Mouse (Mus musculus): Measurements from ENCODE around the gene Prdm16. TPM values are rescaled to one million over a fixed set of nuclear protein-coding genes. Genes with fewer than 3 reads are reported as not detected.
A peak's percentile ranks its signal among the peaks of the same experiment; 100 is the strongest.

The Prdm16 gene
- polyA plus RNA-seq, 1 experiment from 2014 or later, result 43.1 TPM

- DNase-seq (ENCODE audit: extremely low spot score, low spot score), result no peak
- Histone ChIP-seq H3K27ac (peak overlapping the region; percentile 79), H3K4me1 (peaks cover 99% of the 10 kb centered on the region), H3K9me3 (no peaks in the 10 kb centered on the region), H3K36me3 (replicated peaks) (peaks cover 6% of the 10 kb centered on the region; the same call in 1 of the 2 replicates), H3K4me3 (no peak overlapping the region), H3K27me3 (ENCODE audit: poor library complexity, severe bottlenecking) (peaks cover 70% of the 10 kb centered on the region)
- WGBS, result 97% methylated on average over 4 of the region's 4 CpGs
Measured at GRCm38 (mm10) chr4:154622521-154622920, 14.2 kb downstream of the Prdm16 start.

- Histone ChIP-seq H3K36me3 (replicated peaks) (peaks cover 58% of the 10 kb centered on the region), H3K4me1 (peaks cover 31% of the 10 kb centered on the region), H3K4me3 (no peak overlapping the region), H3K27me3 (ENCODE audit: poor library complexity, severe bottlenecking) (peaks cover 12% of the 10 kb centered on the region; the same call in 1 of the 2 replicates), H3K9me3 (peaks cover 8% of the 10 kb centered on the region), H3K27ac (peak overlapping the region; percentile 13)
- DNase-seq (ENCODE audit: extremely low spot score, low spot score), result no peak
- WGBS, result 82% methylated on average over 10 of the region's 10 CpGs
Measured at GRCm38 (mm10) chr4:154611167-154611566, 25.5 kb downstream of the Prdm16 start.

- WGBS, result 96% methylated on average over 5 of the region's 5 CpGs
- no peak for DNase-seq (ENCODE audit: extremely low spot score, low spot score)
- Histone ChIP-seq H3K27me3 (ENCODE audit: poor library complexity, severe bottlenecking) (peaks cover 27% of the 10 kb centered on the region), H3K4me1 (peaks cover 45% of the 10 kb centered on the region), H3K36me3 (replicated peaks) (peaks cover 41% of the 10 kb centered on the region), H3K27ac (no peak overlapping the region), H3K9me3 (peaks cover 8% of the 10 kb centered on the region), H3K4me3 (no peak overlapping the region)
Measured at GRCm38 (mm10) chr4:154607724-154608123, 28.9 kb downstream of the Prdm16 start.

GRCm38 (mm10) chr4:154604442-154604830 lies 32.2 kb downstream of the Prdm16 start:
- Histone ChIP-seq H3K27ac (peak overlapping the region; percentile 88), H3K4me1 (peaks cover 62% of the 10 kb centered on the region), H3K36me3 (replicated peaks) (peaks cover 31% of the 10 kb centered on the region), H3K27me3 (ENCODE audit: poor library complexity, severe bottlenecking) (peaks cover 33% of the 10 kb centered on the region), H3K4me3 (peak overlapping the region; percentile 15; the same call in 1 of the 2 replicates), H3K9me3 (peaks cover 8% of the 10 kb centered on the region)
- DNase-seq (ENCODE audit: extremely low spot score, low spot score), result no peak
- 62% methylated on average over 7 of the region's 7 CpGs for WGBS

- peaks cover 26% of the 10 kb centered on the region for H3K36me3 ChIP-seq (replicated peaks)
- peak overlapping the region; percentile 15; the same call in 1 of the 2 replicates for H3K4me3 ChIP-seq
- H3K9me3 ChIP-seq, result peaks cover 8% of the 10 kb centered on the region
- H3K27me3 ChIP-seq (ENCODE audit: poor library complexity, severe bottlenecking), result peaks cover 39% of the 10 kb centered on the region
- peak overlapping the region; percentile 88 for H3K27ac ChIP-seq
- WGBS, result 10% methylated on average over 25 of the region's 25 CpGs
- H3K4me1 ChIP-seq, result peaks cover 68% of the 10 kb centered on the region
- DNase-seq (ENCODE audit: extremely low spot score, low spot score), result peak; percentile 70
Measured at GRCm38 (mm10) chr4:154603663-154604441, 32.8 kb downstream of the Prdm16 start.

GRCm38 (mm10) chr4:154602409-154602808 lies 34.3 kb downstream of the Prdm16 start:
- Histone ChIP-seq H3K4me1 (peaks cover 82% of the 10 kb centered on the region), H3K4me3 (no peak overlapping the region), H3K9me3 (no peaks in the 10 kb centered on the region; the same call in 1 of the 2 replicates), H3K27ac (peak overlapping the region; percentile 88), H3K36me3 (replicated peaks) (peaks cover 11% of the 10 kb centered on the region), H3K27me3 (ENCODE audit: poor library complexity, severe bottlenecking) (peaks cover 54% of the 10 kb centered on the region)
- DNase-seq (ENCODE audit: extremely low spot score, low spot score), result no peak
- WGBS, result 86% methylated on average over 10 of the region's 10 CpGs

GRCm38 (mm10) chr4:154601006-154601405 lies 35.7 kb downstream of the Prdm16 start:
- H3K4me1 ChIP-seq, result peaks cover 96% of the 10 kb centered on the region
- peak overlapping the region; percentile 88 for H3K27ac ChIP-seq
- no peaks in the 10 kb centered on the region for H3K9me3 ChIP-seq
- 0 out of 2 replicates have a peak overlapping the region, but pooled peaks have one; percentile 4 for H3K4me3 ChIP-seq
- DNase-seq (ENCODE audit: extremely low spot score, low spot score), result no peak
- H3K27me3 ChIP-seq (ENCODE audit: poor library complexity, severe bottlenecking), result peaks cover 66% of the 10 kb centered on the region
- peaks cover 2% of the 10 kb centered on the region; the same call in 1 of the 2 replicates for H3K36me3 ChIP-seq (replicated peaks)
- 40% methylated on average over 3 of the region's 3 CpGs for WGBS

- H3K4me3 ChIP-seq, result peak overlapping the region; percentile 7; the same call in 1 of the 2 replicates
- DNase-seq (ENCODE audit: extremely low spot score, low spot score), result peak; percentile 83
- H3K9me3 ChIP-seq, result no peaks in the 10 kb centered on the region
- no peaks in the 10 kb centered on the region; the same call in 1 of the 2 replicates for H3K36me3 ChIP-seq (replicated peaks)
- H3K27ac ChIP-seq, result peak overlapping the region; percentile 88
- H3K4me1 ChIP-seq, result peaks cover 100% of the 10 kb centered on the region
- 3% methylated on average over 10 of the region's 10 CpGs for WGBS
- H3K27me3 ChIP-seq (ENCODE audit: poor library complexity, severe bottlenecking), result peaks cover 71% of the 10 kb centered on the region
Measured at GRCm38 (mm10) chr4:154599977-154600376, 36.7 kb downstream of the Prdm16 start.

- H3K4me3 ChIP-seq, result no peak overlapping the region
- 34% methylated on average over 7 of the region's 7 CpGs for WGBS
- peaks cover 69% of the 10 kb centered on the region for H3K27me3 ChIP-seq (ENCODE audit: poor library complexity, severe bottlenecking)
- no peaks in the 10 kb centered on the region for H3K36me3 ChIP-seq (replicated peaks)
- DNase-seq (ENCODE audit: extremely low spot score, low spot score), result no peak
- peaks cover 100% of the 10 kb centered on the region for H3K4me1 ChIP-seq
- H3K27ac ChIP-seq, result peak overlapping the region; percentile 88
- H3K9me3 ChIP-seq, result no peaks in the 10 kb centered on the region
Measured at GRCm38 (mm10) chr4:154598357-154598756, 38.3 kb downstream of the Prdm16 start.

- Histone ChIP-seq H3K4me3 (no peak overlapping the region), H3K9me3 (no peaks in the 10 kb centered on the region), H3K27ac (peak overlapping the region; percentile 88), H3K27me3 (ENCODE audit: poor library complexity, severe bottlenecking) (peaks cover 73% of the 10 kb centered on the region), H3K4me1 (peaks cover 100% of the 10 kb centered on the region), H3K36me3 (replicated peaks) (no peaks in the 10 kb centered on the region)
- WGBS, result 72% methylated on average over 4 of the region's 4 CpGs
- DNase-seq (ENCODE audit: extremely low spot score, low spot score), result no peak
Measured at GRCm38 (mm10) chr4:154596805-154597204, 39.9 kb downstream of the Prdm16 start.

GRCm38 (mm10) chr4:154594761-154595556 lies 41.7 kb downstream of the Prdm16 start:
- no peaks in the 10 kb centered on the region for H3K9me3 ChIP-seq
- peak; percentile 84 for DNase-seq (ENCODE audit: extremely low spot score, low spot score)
- H3K27ac ChIP-seq, result peak overlapping the region; percentile 88
- no peaks in the 10 kb centered on the region for H3K36me3 ChIP-seq (replicated peaks)
- peaks cover 73% of the 10 kb centered on the region for H3K27me3 ChIP-seq (ENCODE audit: poor library complexity, severe bottlenecking)
- H3K4me3 ChIP-seq, result peak overlapping the region; percentile 26
- 9% methylated on average over 21 of the region's 21 CpGs for WGBS
- H3K4me1 ChIP-seq, result peaks cover 100% of the 10 kb centered on the region

GRCm38 (mm10) chr4:154594116-154594760 lies 42.4 kb downstream of the Prdm16 start:
- 30% methylated on average over 17 of the region's 17 CpGs for WGBS
- Histone ChIP-seq H3K4me1 (peaks cover 100% of the 10 kb centered on the region), H3K36me3 (replicated peaks) (no peaks in the 10 kb centered on the region), H3K27ac (peak overlapping the region; percentile 88), H3K27me3 (ENCODE audit: poor library complexity, severe bottlenecking) (peaks cover 71% of the 10 kb centered on the region), H3K4me3 (peak overlapping the region; percentile 26), H3K9me3 (no peaks in the 10 kb centered on the region)
- DNase-seq (ENCODE audit: extremely low spot score, low spot score), result no peak

Measured in forebrain, embryonic 10.5 days (tissue).